Mouse (Mus musculus): ENCODE results near the gene Heatr1. TPM values are rescaled to one million over a fixed set of nuclear protein-coding genes. Genes with fewer than 3 reads are reported as not detected.

The Heatr1 gene
- polyA plus RNA-seq, 1 experiment from 2014 or later, result 15.1 TPM

- Histone ChIP-seq H3K4me1 (ENCODE audit: control insufficient read depth, insufficient read depth, low read length) (no peaks in the 10 kb centered on the region), H3K4me3 (ENCODE audit: low read depth, low read length) (no peak overlapping the region), H3K27me3 (ENCODE audit: control insufficient read depth, insufficient read depth, low read length) (no peaks in the 10 kb centered on the region), H3K4me2 (no peak overlapping the region), H3K9me3 (replicated peaks; ENCODE audit: control insufficient read depth, low read length) (no peaks in the 10 kb centered on the region), H3K9ac (ENCODE audit: low read depth, low read length) (no peak overlapping the region), H3K27ac (ENCODE audit: low read depth, low read length) (no peak overlapping the region), H3K36me3 (ENCODE audit: control insufficient read depth, insufficient read depth, low read length) (peaks cover 35% of the 10 kb centered on the region)
- WGBS (ENCODE audit: insufficient replicate concordance), result 84% methylated on average over 5 of the region's 5 CpGs
- no peak for ATAC-seq (replicated peaks; ENCODE audit: insufficient number of reproducible peaks, low FRiP score, low TSS enrichment)
Observed at GRCm38 (mm10) chr13:12433843-12434242, 39.0 kb downstream of the Heatr1 start.

- H3K36me3 ChIP-seq (ENCODE audit: control insufficient read depth, insufficient read depth, low read length), result peaks cover 24% of the 10 kb centered on the region
Observed at GRCm38 (mm10) chr13:12439586-12439985, 44.8 kb downstream of the Heatr1 start.

GRCm38 (mm10) chr13:12440813-12441212, 46.0 kb downstream of the Heatr1 start:
- H3K27ac ChIP-seq (ENCODE audit: low read depth, low read length), result no peak overlapping the region
- ATAC-seq (replicated peaks; ENCODE audit: insufficient number of reproducible peaks, low FRiP score, low TSS enrichment), result no peak
- no peak overlapping the region for H3K4me2 ChIP-seq
- H3K9me3 ChIP-seq (replicated peaks; ENCODE audit: control insufficient read depth, low read length), result no peaks in the 10 kb centered on the region
- H3K4me1 ChIP-seq (ENCODE audit: control insufficient read depth, insufficient read depth, low read length), result no peaks in the 10 kb centered on the region
- H3K4me3 ChIP-seq (ENCODE audit: low read depth, low read length), result no peak overlapping the region
- peaks cover 18% of the 10 kb centered on the region for H3K36me3 ChIP-seq (ENCODE audit: control insufficient read depth, insufficient read depth, low read length)
- H3K9ac ChIP-seq (ENCODE audit: low read depth, low read length), result no peak overlapping the region
- WGBS (ENCODE audit: insufficient replicate concordance), result 85% methylated on average over 6 of the region's 6 CpGs
- no peaks in the 10 kb centered on the region for H3K27me3 ChIP-seq (ENCODE audit: control insufficient read depth, insufficient read depth, low read length)

More at GRCm38 (mm10) chr13:12439586-12439985, 44.8 kb downstream of the Heatr1 start:
- Histone ChIP-seq H3K9ac (ENCODE audit: low read depth, low read length) (no peak overlapping the region), H3K9me3 (replicated peaks; ENCODE audit: control insufficient read depth, low read length) (no peaks in the 10 kb centered on the region), H3K4me1 (ENCODE audit: control insufficient read depth, insufficient read depth, low read length) (no peaks in the 10 kb centered on the region), H3K4me2 (no peak overlapping the region), H3K4me3 (ENCODE audit: low read depth, low read length) (no peak overlapping the region), H3K27me3 (ENCODE audit: control insufficient read depth, insufficient read depth, low read length) (no peaks in the 10 kb centered on the region), H3K27ac (ENCODE audit: low read depth, low read length) (no peak overlapping the region)
- WGBS (ENCODE audit: insufficient replicate concordance), result 94% methylated on average over 3 of the region's 3 CpGs
- no peak for ATAC-seq (replicated peaks; ENCODE audit: insufficient number of reproducible peaks, low FRiP score, low TSS enrichment)

GRCm38 (mm10) chr13:12442008-12442587, 47.3 kb downstream of the Heatr1 start:
- Histone ChIP-seq H3K4me1 (ENCODE audit: control insufficient read depth, insufficient read depth, low read length) (no peaks in the 10 kb centered on the region), H3K36me3 (ENCODE audit: control insufficient read depth, insufficient read depth, low read length) (peaks cover 16% of the 10 kb centered on the region), H3K27me3 (ENCODE audit: control insufficient read depth, insufficient read depth, low read length) (no peaks in the 10 kb centered on the region), H3K4me2 (no peak overlapping the region), H3K9ac (ENCODE audit: low read depth, low read length) (no peak overlapping the region), H3K27ac (ENCODE audit: low read depth, low read length) (no peak overlapping the region), H3K9me3 (replicated peaks; ENCODE audit: control insufficient read depth, low read length) (no peaks in the 10 kb centered on the region), H3K4me3 (ENCODE audit: low read depth, low read length) (no peak overlapping the region)
- WGBS (ENCODE audit: insufficient replicate concordance), result 86% methylated on average over 2 of the region's 2 CpGs
- ATAC-seq (replicated peaks; ENCODE audit: insufficient number of reproducible peaks, low FRiP score, low TSS enrichment), result no peak; the same call in 1 of the 2 replicates

GRCm38 (mm10) chr13:12453150-12453549, 58.3 kb downstream of the Heatr1 start:
- Histone ChIP-seq H3K27me3 (ENCODE audit: control insufficient read depth, insufficient read depth, low read length) (no peaks in the 10 kb centered on the region), H3K9me3 (replicated peaks; ENCODE audit: control insufficient read depth, low read length) (no peaks in the 10 kb centered on the region), H3K36me3 (ENCODE audit: control insufficient read depth, insufficient read depth, low read length) (0 out of 2 replicates have a peak, but pooled peaks cover 3% of the 10 kb centered on the region), H3K4me1 (ENCODE audit: control insufficient read depth, insufficient read depth, low read length) (0 out of 2 replicates have a peak, but pooled peaks cover 2% of the 10 kb centered on the region), H3K4me2 (no peak overlapping the region), H3K27ac (ENCODE audit: low read depth, low read length) (no peak overlapping the region), H3K9ac (ENCODE audit: low read depth, low read length) (no peak overlapping the region), H3K4me3 (ENCODE audit: low read depth, low read length) (no peak overlapping the region)
- WGBS (ENCODE audit: insufficient replicate concordance), result 89% methylated on average over 14 of the region's 14 CpGs
- ATAC-seq (replicated peaks; ENCODE audit: insufficient number of reproducible peaks, low FRiP score, low TSS enrichment), result no peak

- Histone ChIP-seq H3K27me3 (ENCODE audit: control insufficient read depth, insufficient read depth, low read length) (no peaks in the 10 kb centered on the region), H3K4me2 (no peak overlapping the region), H3K4me3 (ENCODE audit: low read depth, low read length) (no peak overlapping the region), H3K27ac (ENCODE audit: low read depth, low read length) (no peak overlapping the region), H3K9ac (ENCODE audit: low read depth, low read length) (no peak overlapping the region), H3K9me3 (replicated peaks; ENCODE audit: control insufficient read depth, low read length) (no peaks in the 10 kb centered on the region), H3K4me1 (ENCODE audit: control insufficient read depth, insufficient read depth, low read length) (0 out of 2 replicates have a peak, but pooled peaks cover 2% of the 10 kb centered on the region), H3K36me3 (ENCODE audit: control insufficient read depth, insufficient read depth, low read length) (0 out of 2 replicates have a peak, but pooled peaks cover 3% of the 10 kb centered on the region)
- 76% methylated on average over 7 of the region's 7 CpGs for WGBS (ENCODE audit: insufficient replicate concordance)
- ATAC-seq (replicated peaks; ENCODE audit: insufficient number of reproducible peaks, low FRiP score, low TSS enrichment), result no peak
Observed at GRCm38 (mm10) chr13:12454686-12455390, 60.0 kb downstream of the Heatr1 start.

GRCm38 (mm10) chr13:12456711-12457110, 61.9 kb downstream of the Heatr1 start:
- Histone ChIP-seq H3K27me3 (ENCODE audit: control insufficient read depth, insufficient read depth, low read length) (no peaks in the 10 kb centered on the region), H3K4me1 (ENCODE audit: control insufficient read depth, insufficient read depth, low read length) (0 out of 2 replicates have a peak, but pooled peaks cover 2% of the 10 kb centered on the region), H3K9me3 (replicated peaks; ENCODE audit: control insufficient read depth, low read length) (no peaks in the 10 kb centered on the region), H3K9ac (ENCODE audit: low read depth, low read length) (no peak overlapping the region), H3K4me2 (no peak overlapping the region), H3K36me3 (ENCODE audit: control insufficient read depth, insufficient read depth, low read length) (no peaks in the 10 kb centered on the region), H3K4me3 (ENCODE audit: low read depth, low read length) (no peak overlapping the region), H3K27ac (ENCODE audit: low read depth, low read length) (no peak overlapping the region)
- 71% methylated on average over 7 of the region's 7 CpGs for WGBS (ENCODE audit: insufficient replicate concordance)
- ATAC-seq (replicated peaks; ENCODE audit: insufficient number of reproducible peaks, low FRiP score, low TSS enrichment), result no peak

GRCm38 (mm10) chr13:12460443-12460842, 65.6 kb downstream of the Heatr1 start:
- 8% methylated on average over 8 of the region's 8 CpGs for WGBS (ENCODE audit: insufficient replicate concordance)
- Histone ChIP-seq H3K9me3 (replicated peaks; ENCODE audit: control insufficient read depth, low read length) (no peaks in the 10 kb centered on the region), H3K27ac (ENCODE audit: low read depth, low read length) (peak overlapping the region; percentile 73; the same call in 1 of the 2 replicates), H3K4me3 (ENCODE audit: low read depth, low read length) (peak overlapping the region; percentile 85), H3K36me3 (ENCODE audit: control insufficient read depth, insufficient read depth, low read length) (no peaks in the 10 kb centered on the region), H3K27me3 (ENCODE audit: control insufficient read depth, insufficient read depth, low read length) (no peaks in the 10 kb centered on the region), H3K9ac (ENCODE audit: low read depth, low read length) (peak overlapping the region; percentile 84), H3K4me2 (peak overlapping the region; percentile 71), H3K4me1 (ENCODE audit: control insufficient read depth, insufficient read depth, low read length) (0 out of 2 replicates have a peak, but pooled peaks cover 2% of the 10 kb centered on the region)
- ATAC-seq (replicated peaks; ENCODE audit: insufficient number of reproducible peaks, low FRiP score, low TSS enrichment), result no peak
